Mouse (Mus musculus) gastrocnemius, adult 18-20 months (tissue): Measurements from ENCODE around the gene Gsk3b. TPM values are rescaled to one million over a fixed set of nuclear protein-coding genes. Genes with fewer than 3 reads are reported as not detected.
"Not testable (repeated sequence)": the region's sequence is repeated elsewhere in the genome, so short reads cannot be mapped to it uniquely, and the experiment has no call there.

ENCODE experiments used
- DNase-seq: peaks from one replicate; pipeline ENCODE4 v3.0.0; 2021; ENCODE audit warnings: low spot score
- long read RNA-seq, 2 experiments: library from polyadenylated mRNA; stranded (forward); transcript quantifications; one replicate each; pipeline ENCODE4 v2.0.0; 2021
- total RNA-seq, 2 experiments: library from RNA; stranded (reverse); gene quantifications; 2 replicates each; pipeline ENCODE4 v1.2.3; 2021

The Gsk3b gene
- 10 to 100 TPM; 58.8 to 66.5 TPM for total RNA-seq
- long read RNA-seq, experiment 1, full-length matches to known transcripts = 3 of 5 reads
- long read RNA-seq, experiment 1, partial matches to known transcripts = 0 of 5 reads
- long read RNA-seq, experiment 1, other reads (novel, unspliced or antisense) = 2 of 5 reads
- long read RNA-seq, experiment 2, full-length matches to known transcripts = 2 of 7 reads
- long read RNA-seq, experiment 2, partial matches to known transcripts = 1 of 7 reads
- long read RNA-seq, experiment 2, other reads (novel, unspliced or antisense) = 4 of 7 reads

DNA sequence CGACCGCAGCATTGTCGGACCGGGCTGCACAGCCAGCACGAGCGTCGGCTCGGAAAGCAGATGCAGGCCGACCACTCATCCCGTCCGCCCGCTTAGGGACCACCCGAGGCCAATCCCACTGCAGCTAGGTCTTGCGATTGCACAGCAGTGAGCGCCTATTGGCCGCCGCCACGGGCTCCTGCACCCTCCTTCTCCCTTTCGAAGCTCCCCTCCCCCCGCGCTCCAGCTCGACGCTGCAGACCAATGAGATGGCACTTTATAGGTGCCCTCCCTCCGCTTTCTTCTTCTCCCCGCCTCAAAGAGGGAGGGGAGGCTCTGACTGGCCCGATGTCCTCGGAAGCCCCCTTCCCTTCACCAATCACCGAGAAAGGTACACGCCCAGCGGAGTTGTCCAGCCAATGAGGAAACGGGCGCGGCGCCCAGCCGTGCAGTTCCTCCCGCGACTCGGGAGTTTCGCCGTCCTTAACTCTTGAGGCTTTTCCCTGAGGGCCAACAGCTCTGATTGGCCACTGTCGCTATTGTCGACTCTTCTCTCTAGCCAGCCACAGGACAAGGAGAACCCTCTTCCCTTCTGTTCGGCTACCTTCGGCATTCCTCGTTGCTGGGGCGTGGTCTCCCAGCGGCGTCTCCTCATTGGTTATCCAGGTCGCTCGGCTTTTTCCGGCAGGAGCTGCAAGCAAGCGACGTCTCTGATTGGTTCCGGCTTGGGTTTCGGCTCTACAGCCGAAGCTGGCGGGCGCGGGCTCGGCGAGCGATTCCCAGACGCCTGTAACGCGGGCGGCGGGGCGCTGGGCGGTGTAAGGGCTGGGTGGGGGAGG, at the start of gene Gsk3b:
TSS of gene Gsk3b (plus strand) at position 373 of the 818 bp plus-strand sequence.
- DNase-seq = peak; percentile 99

- DNase-seq = no peak
Observed at GRCm38 (mm10) chr16:38042160-38042559, 46.6 kb upstream of the Gsk3b start.

- no peak for DNase-seq
Observed at GRCm38 (mm10) chr16:38044551-38044950, 44.2 kb upstream of the Gsk3b start.

- DNase-seq = no peak
Observed at GRCm38 (mm10) chr16:38047781-38048558, 40.8 kb upstream of the Gsk3b start.

DNA sequence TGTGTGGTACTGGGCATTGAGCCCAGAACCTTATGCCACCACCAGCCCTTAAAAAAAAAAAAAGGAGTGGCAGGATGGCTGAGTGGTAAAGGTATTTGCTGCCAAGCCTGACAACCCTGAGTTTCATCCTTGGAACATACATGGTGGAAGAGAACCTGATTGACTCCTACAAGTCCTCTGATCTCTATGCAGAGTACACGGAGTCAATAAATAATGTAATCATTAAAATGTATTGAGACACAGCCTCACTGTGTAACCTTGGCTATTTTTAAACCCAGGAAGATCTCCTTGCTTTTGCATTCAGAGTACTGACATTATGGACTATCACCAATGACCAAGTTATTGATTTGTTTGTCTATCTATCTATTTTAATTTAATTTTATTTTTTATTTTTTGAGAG, 30.9 kb upstream of the Gsk3b start:
- no peak for DNase-seq

- no peak for DNase-seq
Observed at GRCm38 (mm10) chr16:38058836-38059235, 30.0 kb upstream of the Gsk3b start.

GRCm38 (mm10) chr16:38059631-38060030, 29.2 kb upstream of the Gsk3b start:
- DNase-seq = no peak

DNA sequence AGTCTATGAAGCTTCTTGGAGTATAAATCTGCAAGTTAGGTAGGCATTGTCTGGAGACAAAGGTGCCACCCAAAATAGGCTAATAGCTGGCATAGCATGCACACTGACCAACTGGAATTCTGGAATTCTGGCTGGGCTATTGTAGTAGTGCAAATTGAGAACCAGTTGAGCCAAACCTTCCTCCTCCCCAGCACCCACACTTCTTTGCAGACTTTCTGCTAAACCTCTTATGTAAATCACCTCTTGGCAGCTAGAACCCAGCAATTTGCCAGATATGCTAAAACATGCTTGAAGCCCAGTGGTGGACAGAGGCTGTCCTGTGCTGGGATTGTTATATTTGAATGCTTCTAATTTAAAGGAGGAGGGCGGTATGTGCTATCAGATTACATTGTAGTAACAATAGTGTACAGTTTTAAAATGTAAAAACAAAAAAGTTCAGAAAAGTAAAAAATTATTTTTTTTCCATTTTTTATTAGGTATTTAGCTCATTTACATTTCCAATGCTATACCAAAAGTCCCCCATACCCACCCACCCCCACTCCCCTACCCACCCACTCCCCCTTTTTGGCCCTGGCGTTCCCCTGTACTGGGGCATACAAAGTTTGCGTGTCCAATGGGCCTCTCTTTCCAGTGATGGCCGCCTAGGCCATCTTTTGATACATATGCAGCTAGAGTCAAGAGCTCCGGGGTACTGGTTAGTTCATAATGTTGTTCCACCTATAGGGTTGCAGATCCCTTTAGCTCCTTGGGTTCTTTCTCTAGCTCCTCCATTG, 14.8 kb upstream of the Gsk3b start:
- DNase-seq = not testable (repeated sequence)

GRCm38 (mm10) chr16:38080201-38080600, 8.6 kb upstream of the Gsk3b start:
- no peak for DNase-seq

GRCm38 (mm10) chr16:38087231-38087630, 1.6 kb upstream of the Gsk3b start:
- DNase-seq = no peak

- no peak for DNase-seq
Observed at GRCm38 (mm10) chr16:38087645-38088125, 1.1 kb upstream of the Gsk3b start.

DNA sequence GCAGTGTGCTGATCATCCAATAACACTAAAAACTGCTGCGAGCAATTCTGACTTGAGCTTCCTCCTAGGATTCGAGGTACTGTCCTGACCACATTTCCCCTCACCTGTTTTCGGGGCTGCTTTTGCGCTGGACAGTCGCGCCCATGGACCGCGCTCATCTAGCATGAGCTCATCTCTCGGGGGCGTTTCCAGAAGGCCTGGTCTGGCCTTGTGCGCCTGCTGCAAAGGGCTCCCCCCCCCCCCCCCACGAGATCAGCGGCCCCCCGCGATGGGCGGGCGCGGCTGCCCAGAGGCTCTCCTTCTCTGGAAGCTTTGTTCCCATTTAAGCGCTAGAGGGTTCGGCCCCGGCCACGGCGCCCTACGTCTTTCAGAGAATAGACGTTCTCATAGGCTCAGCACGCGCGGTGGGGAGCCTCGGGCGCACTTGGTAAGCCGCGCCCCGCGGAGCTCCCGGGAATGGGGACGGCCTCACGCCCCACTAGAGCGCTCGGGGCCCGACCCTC, 624 bp upstream of the Gsk3b start:
- DNase-seq = peak; percentile 65

- DNase-seq = no peak
Observed at GRCm38 (mm10) chr16:38089447-38090170, 808 bp downstream of the Gsk3b start.

GRCm38 (mm10) chr16:38090341-38091005, 1.7 kb downstream of the Gsk3b start:
- no peak for DNase-seq

- DNase-seq = no peak
Observed at GRCm38 (mm10) chr16:38091041-38091440, 2.2 kb downstream of the Gsk3b start.

- DNase-seq = no peak
Observed at GRCm38 (mm10) chr16:38091706-38092105, 2.9 kb downstream of the Gsk3b start.

DNA sequence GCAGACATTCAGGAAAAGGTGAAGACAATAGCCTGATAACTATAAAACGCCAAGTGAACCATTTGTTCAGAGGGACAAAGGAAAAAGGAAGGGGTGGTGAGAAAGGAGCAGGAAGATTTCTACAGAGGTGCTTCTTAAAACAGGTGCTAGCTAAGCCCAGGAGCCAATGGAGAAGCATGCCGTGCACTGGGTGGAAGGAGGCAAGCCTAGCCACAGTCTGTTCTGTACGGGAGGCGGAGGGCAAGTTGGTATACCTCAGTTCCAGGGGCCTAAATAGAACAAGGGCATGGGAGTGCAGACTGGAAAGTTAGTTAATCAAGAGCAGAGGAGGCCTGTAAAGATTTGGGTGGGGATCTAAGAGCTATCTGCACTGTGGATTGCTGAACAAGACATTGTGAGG, 3.8 kb downstream of the Gsk3b start:
- DNase-seq = peak; percentile 34

GRCm38 (mm10) chr16:38095181-38095851, 6.5 kb downstream of the Gsk3b start:
- DNase-seq = no peak

- DNase-seq = no peak
Observed at GRCm38 (mm10) chr16:38097521-38097920, 8.7 kb downstream of the Gsk3b start.
